In the genomic region with DNA sequence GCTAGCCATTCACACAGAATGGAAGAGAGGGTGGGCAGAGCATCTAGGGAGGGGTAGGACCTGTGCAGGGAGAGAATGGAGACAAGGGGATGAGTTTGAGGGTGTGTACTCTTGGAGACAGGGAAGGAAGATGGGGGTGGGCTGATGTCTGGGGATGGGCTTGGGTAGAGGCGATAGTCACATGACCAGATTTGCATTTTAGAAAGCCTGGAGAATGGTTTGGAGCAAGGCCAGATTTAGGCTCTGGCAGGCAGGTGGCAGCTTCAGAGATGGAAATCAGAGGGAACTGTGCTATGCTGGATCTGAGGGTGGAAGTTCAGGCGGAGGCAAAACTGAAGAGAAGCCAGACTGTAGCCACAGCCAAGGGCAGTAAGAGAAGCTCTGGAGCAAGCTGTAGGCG, we compare ENCODE assay signal across 14 mouse cellular contexts. TPM values are rescaled to one million over a fixed set of nuclear protein-coding genes. Genes with fewer than 3 reads are reported as not detected.
DNase-seq lines count a peak whose midpoint lies in the region; ATAC-seq lines count a peak whose summit lies in the region.
"Had no signal": no experiment of that assay in that cellular context is flagged by ENCODE, and none has a peak within 500 bp of the region (broad histone marks: within the 10 kb centered on the region; RNA-seq: fewer than 3 reads in every experiment).

No protein-coding gene starts in this region.

- peaks cover 25% of the 10 kb centered on the region for H3K4me1 ChIP-seq in hindbrain, embryonic 10.5 days (replicated peaks)
- peaks cover 13% of the 10 kb centered on the region for H3K4me1 ChIP-seq in midbrain, embryonic 14.5 days (ENCODE audit: control insufficient read depth, insufficient read depth, low read length)

- peak; percentile 20 to 63 for DNase-seq in left cerebral cortex, postnatal 25 days (ENCODE audit: low spot score in 2 of 2)
- no peak for DNase-seq in left cerebral cortex, adult 11 months (ENCODE audit: low spot score)
- DNase-seq in MN1 (ENCODE audit: low spot score), result peak; percentile 75
- no peak for DNase-seq in hindbrain, embryonic 10.5 days (ENCODE audit: low spot score)
- DNase-seq in midbrain, embryonic 14.5 days, result peak; percentile 76
- DNase-seq in thymus, postnatal 0 days (ENCODE audit: low spot score), result no peak
- no peak for DNase-seq in layer of hippocampus, adult 11-12 months (ENCODE audit: low spot score)
- DNase-seq: gastrocnemius, adult 2 months; lung, adult 2 months; thymus, adult 2 months had no signal

- WGBS in hindbrain, embryonic 10.5 days, result 74% methylated on average over 3 of the region's 3 CpGs
- WGBS in midbrain, embryonic 14.5 days, result 20% methylated on average over 3 of the region's 3 CpGs

- no peaks in the 10 kb centered on the region for H3K9me3 ChIP-seq in hindbrain, embryonic 10.5 days
- no peaks in the 10 kb centered on the region for H3K9me3 ChIP-seq in midbrain, embryonic 14.5 days (ENCODE audit: control insufficient read depth, low read length)
- H3K9me3 ChIP-seq: limb, embryonic 13.5 days; megakaryocyte, embryonic 14.5 days had no signal

- no peak overlapping the region for H3K9ac ChIP-seq in midbrain, embryonic 14.5 days (replicated peaks; ENCODE audit: low read length)
- H3K9ac ChIP-seq: limb, embryonic 13.5 days had no signal

- H3K27me3 ChIP-seq in hindbrain, embryonic 10.5 days (ENCODE audit: insufficient read depth, poor library complexity, severe bottlenecking), result no peaks in the 10 kb centered on the region
- no peaks in the 10 kb centered on the region for H3K27me3 ChIP-seq in midbrain, embryonic 14.5 days (ENCODE audit: control insufficient read depth, insufficient read depth, low read length)
- H3K27me3 ChIP-seq: limb, embryonic 13.5 days; megakaryocyte, embryonic 14.5 days had no signal

- H3K36me3 ChIP-seq in hindbrain, embryonic 10.5 days, result peaks cover 9% of the 10 kb centered on the region
- 0 out of 2 replicates have a peak, but pooled peaks cover 3% of the 10 kb centered on the region for H3K36me3 ChIP-seq in midbrain, embryonic 14.5 days (ENCODE audit: control insufficient read depth, insufficient read depth, low read length)

- H3K27ac ChIP-seq in hindbrain, embryonic 10.5 days, result peak overlapping the region; percentile 59; the same call in 1 of the 2 replicates
- peak overlapping the region; percentile 22 for H3K27ac ChIP-seq in midbrain, embryonic 14.5 days (replicated peaks; ENCODE audit: low read depth, low read length)
- H3K27ac ChIP-seq: gastrocnemius, adult 2 months; limb, embryonic 13.5 days had no signal

- H3K4me2 ChIP-seq in midbrain, embryonic 14.5 days (ENCODE audit: low read length), result no peak overlapping the region
- H3K4me2 ChIP-seq: heart, embryonic 11.5 days; limb, embryonic 13.5 days had no signal

- intact Hi-C loops in left cerebral cortex, postnatal 25 days (cut with DNase I), result no loop called here

- peak; percentile 63; the same call in 1 of the 2 replicates for ATAC-seq in midbrain, embryonic 14.5 days (ENCODE audit: low FRiP score, low TSS enrichment)

- H3K4me3 ChIP-seq in hindbrain, embryonic 10.5 days, result no peak overlapping the region
- H3K4me3 ChIP-seq in midbrain, embryonic 14.5 days (replicated peaks; ENCODE audit: low read depth, low read length), result no peak overlapping the region
- H3K4me3 ChIP-seq: gastrocnemius, adult 2 months; limb, embryonic 13.5 days; megakaryocyte, embryonic 14.5 days had no signal

RNA-seq across cellular contexts. Expression of a gene that starts 15.8 kb away (rescaled TPM):
- total RNA-seq in left cerebral cortex, postnatal 25 days (2021), result 10 to 100 TPM; 14.7 to 20.0 TPM
- polyA plus RNA-seq in hindbrain, embryonic 10.5 days (2016; fragmentation: Nextera tagmentation; extraction: Ambion mirVana), result 21.1 and 24.8 TPM in 2 replicates
- polyA plus RNA-seq in midbrain, embryonic 14.5 days (2014; fragmentation: Nextera tagmentation; extraction: Ambion mirVana), result 21.1 and 26.0 TPM in 2 replicates
- polyA plus RNA-seq in thymus, postnatal 0 days (2015; fragmentation: Nextera tagmentation; extraction: Ambion mirVana), result 30.6 and 31.9 TPM in 2 replicates

RNA-seq across cellular contexts. Expression of a gene that starts 56.7 kb away (rescaled TPM):
- total RNA-seq in left cerebral cortex, postnatal 25 days (2021), result 10 to 100 TPM; 34.5 to 46.9 TPM
- 0.99 and 1.5 TPM in 2 replicates for polyA plus RNA-seq in hindbrain, embryonic 10.5 days (2016; fragmentation: Nextera tagmentation; extraction: Ambion mirVana)
- polyA plus RNA-seq in midbrain, embryonic 14.5 days (2014; fragmentation: Nextera tagmentation; extraction: Ambion mirVana), result 4.9 and 5.5 TPM in 2 replicates
- polyA plus RNA-seq in thymus, postnatal 0 days (2015; fragmentation: Nextera tagmentation; extraction: Ambion mirVana), result 0.71 and 0.88 TPM in 2 replicates
- total RNA-seq: hematopoietic stem cell, adult 5-6 weeks had no signal

Comparison
In these comparisons a context has a peak if more than half of its experiments do, and no peak if none do; other contexts are left out.
1. DNase-seq: peak in left cerebral cortex, postnatal 25 days (2 of 2), MN1 (single experiment) and midbrain, embryonic 14.5 days (single experiment); none in left cerebral cortex, adult 11 months (single experiment), hindbrain, embryonic 10.5 days (single experiment), thymus, postnatal 0 days (single experiment) and layer of hippocampus, adult 11-12 months (single experiment).